Mouse (Mus musculus) splenic B cell, adult 2 months (primary cell): ENCODE results near the gene Anapc2.
"Not testable (repeated sequence)": the region's sequence is repeated elsewhere in the genome, so short reads cannot be mapped to it uniquely, and the experiment has no call there.

Experiments used
- DNase-seq: peaks from one replicate; pipeline ENCODE4 v3.0.0-alpha.2; 2011; ENCODE audit warnings: low read depth, low spot score
- H3K27me3 ChIP-seq: 2 replicates; pipeline ENCODE4 v1.6.1; 2012; ENCODE audit warnings: mild to moderate bottlenecking, low read length, moderate library complexity, mixed read lengths; ENCODE audit not compliant: control insufficient read depth, poor library complexity, insufficient read depth, severe bottlenecking
- H3K36me3 ChIP-seq: 2 replicates; pipeline ENCODE4 v1.6.1; 2012; ENCODE audit warnings: mild to moderate bottlenecking, low read length, moderate library complexity, mixed read lengths; ENCODE audit not compliant: control insufficient read depth, poor library complexity, insufficient read depth, severe bottlenecking

Anapc2 gene

GRCm38 (mm10) chr2:25256443-25257109, 15.7 kb upstream of the Anapc2 start:
- peak; percentile 82 for DNase-seq
- not testable (repeated sequence) for H3K36me3 ChIP-seq, H3K27me3 ChIP-seq

- H3K27me3 ChIP-seq, DNase-seq, H3K36me3 ChIP-seq: not testable (repeated sequence)
Observed at GRCm38 (mm10) chr2:25257250-25257649, 15.0 kb upstream of the Anapc2 start.

- DNase-seq, result peak; percentile 63
- Histone ChIP-seq H3K36me3 (no peaks in the 10 kb centered on the region), H3K27me3 (no peaks in the 10 kb centered on the region)
Observed at GRCm38 (mm10) chr2:25258887-25259286, 13.4 kb upstream of the Anapc2 start.

GRCm38 (mm10) chr2:25261870-25262269, 10.4 kb upstream of the Anapc2 start:
- Histone ChIP-seq H3K27me3 (no peaks in the 10 kb centered on the region), H3K36me3 (no peaks in the 10 kb centered on the region)
- DNase-seq, result no peak

GRCm38 (mm10) chr2:25262291-25262767, 9.9 kb upstream of the Anapc2 start, which contains the start of gene Tprn:
Gene Tprn (plus strand): TSS chr2:25262618.
- peak; percentile 97 for DNase-seq
- Histone ChIP-seq H3K27me3 (no peaks in the 10 kb centered on the region), H3K36me3 (no peaks in the 10 kb centered on the region)

- Histone ChIP-seq H3K36me3 (no peaks in the 10 kb centered on the region), H3K27me3 (no peaks in the 10 kb centered on the region)
- peak; percentile 59 for DNase-seq
Observed at GRCm38 (mm10) chr2:25262795-25263622, 9.3 kb upstream of the Anapc2 start.

- H3K36me3 ChIP-seq, result no peaks in the 10 kb centered on the region; the same call in 1 of the 2 replicates
- H3K27me3 ChIP-seq, result no peaks in the 10 kb centered on the region
- no peak for DNase-seq
Observed at GRCm38 (mm10) chr2:25263623-25264285, 8.5 kb upstream of the Anapc2 start.

GRCm38 (mm10) chr2:25264286-25264660, 8.0 kb upstream of the Anapc2 start:
- H3K36me3 ChIP-seq, result no peaks in the 10 kb centered on the region; the same call in 1 of the 2 replicates
- DNase-seq, result no peak
- no peaks in the 10 kb centered on the region for H3K27me3 ChIP-seq

- no peaks in the 10 kb centered on the region for H3K27me3 ChIP-seq
- H3K36me3 ChIP-seq, result no peaks in the 10 kb centered on the region; the same call in 1 of the 2 replicates
- DNase-seq, result no peak
Observed at GRCm38 (mm10) chr2:25264851-25265250, 7.4 kb upstream of the Anapc2 start.

- peaks cover 2% of the 10 kb centered on the region for H3K36me3 ChIP-seq
- no peaks in the 10 kb centered on the region for H3K27me3 ChIP-seq
- DNase-seq, result peak; percentile 31
Observed at GRCm38 (mm10) chr2:25265897-25266656, 6.2 kb upstream of the Anapc2 start.

GRCm38 (mm10) chr2:25266720-25267119, 5.6 kb upstream of the Anapc2 start:
- Histone ChIP-seq H3K36me3 (peaks cover 2% of the 10 kb centered on the region), H3K27me3 (no peaks in the 10 kb centered on the region)
- no peak for DNase-seq

GRCm38 (mm10) chr2:25267241-25267640, 5.0 kb upstream of the Anapc2 start:
- H3K27me3 ChIP-seq, result no peaks in the 10 kb centered on the region
- DNase-seq, result no peak
- peaks cover 2% of the 10 kb centered on the region for H3K36me3 ChIP-seq

GRCm38 (mm10) chr2:25267746-25268309, 4.5 kb upstream of the Anapc2 start:
- DNase-seq, result no peak
- H3K27me3 ChIP-seq, result no peaks in the 10 kb centered on the region

GRCm38 (mm10) chr2:25272515-25272914, 237 bp downstream of the Anapc2 start:
- peaks cover 8% of the 10 kb centered on the region for H3K36me3 ChIP-seq
- no peaks in the 10 kb centered on the region for H3K27me3 ChIP-seq
- DNase-seq, result no peak

More at GRCm38 (mm10) chr2:25267746-25268309, 4.5 kb upstream of the Anapc2 start:
- H3K36me3 ChIP-seq, result peaks cover 2% of the 10 kb centered on the region
